Mouse (Mus musculus): ENCODE data around the gene Zbtb4. TPM values are rescaled to one million over a fixed set of nuclear protein-coding genes. Genes with fewer than 3 reads are reported as not detected.

The Zbtb4 gene
- polyA plus RNA-seq, 1 experiment from 2014 or later, result 3.6 TPM

DNA sequence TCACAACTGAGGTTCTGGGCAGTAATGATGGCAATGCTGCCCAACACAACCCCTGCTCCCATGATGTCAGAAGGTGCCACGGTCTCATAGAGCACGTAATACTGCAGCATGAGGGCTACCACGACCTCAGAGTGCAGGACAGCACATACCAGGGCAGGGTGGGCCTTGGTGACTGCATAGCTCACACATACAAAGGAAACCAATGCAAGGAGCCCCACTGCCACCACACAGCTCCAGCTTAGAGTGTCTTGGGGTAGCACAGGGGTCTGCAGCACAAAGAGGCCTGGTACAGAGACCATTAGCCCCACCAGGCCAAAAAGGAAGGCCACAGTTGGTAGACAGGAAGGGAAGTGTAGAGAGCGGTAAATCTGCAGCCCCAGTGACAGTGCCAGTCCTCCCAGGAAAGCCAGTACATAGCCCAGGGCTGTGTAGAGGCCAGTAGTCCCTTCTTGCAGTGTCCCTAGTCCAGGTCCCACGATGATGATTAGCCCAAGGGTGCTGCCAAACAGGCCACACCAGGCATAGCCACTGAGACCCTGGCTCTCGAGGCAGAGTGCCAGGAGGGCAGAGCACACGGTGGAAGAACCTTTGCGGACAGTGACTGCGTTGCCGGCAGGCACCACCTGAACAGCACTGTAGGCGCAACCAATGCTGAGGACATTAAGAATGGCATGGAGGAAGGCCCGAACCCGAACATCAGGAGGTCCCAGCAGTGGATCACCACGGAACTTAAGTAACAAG is 5.4 kb upstream of the Zbtb4 start:
- H3K4me2 ChIP-seq (ENCODE audit: low read depth, low read length), result peak overlapping the region; percentile 88
- WGBS, result 80% methylated on average over 14 of the region's 14 CpGs

DNA sequence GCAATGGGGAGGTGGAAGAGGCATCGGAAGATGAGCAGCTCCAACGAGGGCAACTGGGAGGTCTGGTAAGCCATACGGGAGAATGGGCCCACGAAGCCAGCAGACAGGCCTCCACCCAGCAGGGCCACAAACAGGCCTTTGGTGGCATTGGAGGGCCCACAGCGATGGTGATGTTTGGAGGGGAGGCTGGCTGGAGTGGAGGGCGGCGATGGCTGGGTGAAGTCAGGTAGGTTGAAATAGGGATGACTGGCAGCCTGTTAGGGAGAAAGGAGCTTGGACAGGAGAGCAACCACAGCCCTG is 4.9 kb upstream of the Zbtb4 start:
- 97% methylated on average over 7 of the region's 7 CpGs for whole genome bisulfite sequencing

More for the DNA sequence above, 5.4 kb upstream of the Zbtb4 start:
- H3K4me3 ChIP-seq (ENCODE audit: low read length), result no peak overlapping the region
- peak overlapping the region; percentile 34; the same call in 1 of the 2 replicates for H3K9ac ChIP-seq (ENCODE audit: low read length)
- no peak for ATAC-seq (replicated peaks; ENCODE audit: extremely low read depth, insufficient read depth, low FRiP score)
- no peaks in the 10 kb centered on the region for H3K27me3 ChIP-seq (ENCODE audit: control insufficient read depth, insufficient read depth, low read length)
- H3K9me3 ChIP-seq (replicated peaks; ENCODE audit: control insufficient read depth, low read length), result no peaks in the 10 kb centered on the region
- H3K4me1 ChIP-seq (ENCODE audit: control insufficient read depth, insufficient read depth, low read length), result peaks cover 33% of the 10 kb centered on the region
- H3K36me3 ChIP-seq (ENCODE audit: control insufficient read depth, insufficient read depth), result no peaks in the 10 kb centered on the region
- H3K27ac ChIP-seq (ENCODE audit: low read length), result peak overlapping the region; percentile 99

DNA sequence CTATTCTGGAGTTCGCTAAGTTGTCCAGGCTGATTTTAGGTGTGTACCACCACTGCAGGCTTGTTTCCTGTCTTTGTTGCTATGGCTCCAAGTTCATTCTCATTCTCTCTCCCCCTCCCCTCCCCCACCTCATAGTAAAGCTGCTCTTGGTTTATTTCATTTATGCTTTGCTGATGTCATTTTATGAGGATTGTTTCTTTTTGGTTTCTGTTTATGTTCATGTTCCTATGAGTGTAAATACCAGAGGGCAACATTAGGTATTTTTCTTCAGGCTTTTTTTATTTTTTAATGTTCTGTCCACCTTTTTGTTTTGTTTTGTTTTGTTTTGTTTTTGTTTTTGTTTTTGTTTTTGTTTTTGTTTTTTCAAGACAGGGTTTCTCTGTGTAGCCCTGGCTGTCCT is 3.8 kb upstream of the Zbtb4 start, which contains the start of gene Slc35g3:
Slc35g3 (minus strand) TSS at position 101 of the 400 bp plus-strand sequence.
- no peak within 1 kb of the TSS for H3K27ac ChIP-seq (ENCODE audit: low read length)

More for the DNA sequence above, 4.9 kb upstream of the Zbtb4 start:
- no peaks in the 10 kb centered on the region for H3K27me3 ChIP-seq (ENCODE audit: control insufficient read depth, insufficient read depth, low read length)
- peaks cover 30% of the 10 kb centered on the region for H3K4me1 ChIP-seq (ENCODE audit: control insufficient read depth, insufficient read depth, low read length)
- no peak for ATAC-seq (replicated peaks; ENCODE audit: extremely low read depth, insufficient read depth, low FRiP score)
- no peak overlapping the region for H3K4me2 ChIP-seq (ENCODE audit: low read depth, low read length)
- no peak overlapping the region for H3K27ac ChIP-seq (ENCODE audit: low read length)
- H3K4me3 ChIP-seq (ENCODE audit: low read length), result no peak overlapping the region
- no peak overlapping the region for H3K9ac ChIP-seq (ENCODE audit: low read length)
- H3K9me3 ChIP-seq (replicated peaks; ENCODE audit: control insufficient read depth, low read length), result no peaks in the 10 kb centered on the region
- no peaks in the 10 kb centered on the region for H3K36me3 ChIP-seq (ENCODE audit: control insufficient read depth, insufficient read depth)

DNA sequence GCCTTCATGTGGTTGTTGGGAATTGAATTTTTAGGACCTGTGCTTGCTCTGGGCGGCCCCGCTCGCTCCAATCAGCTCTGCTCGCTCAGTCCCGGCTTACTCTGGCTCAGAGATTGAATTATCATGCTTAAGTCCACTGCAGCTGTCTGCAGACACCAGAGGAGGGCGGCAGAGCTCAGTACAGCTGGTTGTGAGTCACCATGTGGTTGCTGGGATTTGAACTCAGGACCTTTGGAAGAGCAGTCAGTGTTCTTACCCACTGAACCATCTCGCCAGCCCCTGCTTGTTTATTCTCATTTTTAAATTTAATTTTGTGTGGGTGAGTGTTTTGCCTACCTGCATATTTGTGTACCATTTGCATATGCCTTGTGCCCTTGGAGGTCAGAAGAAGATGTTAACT is 2.2 kb upstream of the Zbtb4 start:
- Histone ChIP-seq H3K4me3 (ENCODE audit: low read length) (no peak overlapping the region), H3K27ac (ENCODE audit: low read length) (no peak overlapping the region), H3K27me3 (ENCODE audit: control insufficient read depth, insufficient read depth, low read length) (no peaks in the 10 kb centered on the region), H3K9me3 (replicated peaks; ENCODE audit: control insufficient read depth, low read length) (no peaks in the 10 kb centered on the region), H3K4me1 (ENCODE audit: control insufficient read depth, insufficient read depth, low read length) (peaks cover 21% of the 10 kb centered on the region), H3K9ac (ENCODE audit: low read length) (no peak overlapping the region), H3K4me2 (ENCODE audit: low read depth, low read length) (no peak overlapping the region), H3K36me3 (ENCODE audit: control insufficient read depth, insufficient read depth) (no peaks in the 10 kb centered on the region)
- ATAC-seq (replicated peaks; ENCODE audit: extremely low read depth, insufficient read depth, low FRiP score), result no peak
- WGBS, result 74% methylated on average over 7 of the region's 7 CpGs

More for the DNA sequence above, 3.8 kb upstream of the Zbtb4 start, which contains the start of gene Slc35g3:
- H3K27me3 ChIP-seq (ENCODE audit: control insufficient read depth, insufficient read depth, low read length), result no peaks in the 10 kb centered on the region
- no peaks in the 10 kb centered on the region for H3K9me3 ChIP-seq (replicated peaks; ENCODE audit: control insufficient read depth, low read length)
- H3K36me3 ChIP-seq (ENCODE audit: control insufficient read depth, insufficient read depth), result no peaks in the 10 kb centered on the region
- H3K4me1 ChIP-seq (ENCODE audit: control insufficient read depth, insufficient read depth, low read length), result peaks cover 27% of the 10 kb centered on the region
- H3K4me3 ChIP-seq (ENCODE audit: low read length), result no peak within 1 kb of the TSS
- no peak within 1 kb of the TSS for H3K4me2 ChIP-seq (ENCODE audit: low read depth, low read length)
- 61% methylated on average over 1 of the region's 1 CpGs for WGBS
- H3K9ac ChIP-seq (ENCODE audit: low read length), result no peak within 1 kb of the TSS
- no peak for ATAC-seq (replicated peaks; ENCODE audit: extremely low read depth, insufficient read depth, low FRiP score)

DNA sequence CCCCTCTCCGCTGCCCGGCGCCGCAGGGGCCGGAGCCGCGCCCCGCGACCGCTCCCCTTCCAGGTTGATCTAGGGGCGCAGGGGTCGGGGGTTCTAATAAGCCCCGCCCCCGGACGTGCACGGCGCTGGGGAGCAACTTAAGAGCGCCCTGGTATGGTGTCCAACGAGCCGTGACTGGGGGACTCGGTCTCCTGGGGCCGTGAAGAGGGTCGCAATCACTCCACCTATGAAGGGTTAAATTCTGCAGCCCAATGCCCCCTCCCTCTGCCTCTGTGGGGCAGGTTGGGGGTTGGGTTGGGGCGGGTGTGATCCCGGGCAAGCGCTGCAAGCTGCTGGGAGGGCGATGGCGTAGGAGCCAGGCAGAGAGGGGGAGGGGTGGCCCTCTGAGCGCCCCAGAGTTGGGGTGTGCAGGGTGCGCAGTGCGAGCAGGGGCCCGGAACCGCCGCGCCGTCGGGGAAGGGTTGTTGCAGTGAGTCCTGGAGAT is 456 bp downstream of the Zbtb4 start:
- H3K9ac ChIP-seq (ENCODE audit: low read length), result peak overlapping the region; percentile 98
- H3K4me1 ChIP-seq (ENCODE audit: control insufficient read depth, insufficient read depth, low read length), result peaks cover 10% of the 10 kb centered on the region; the same call in 1 of the 2 replicates
- ATAC-seq (replicated peaks; ENCODE audit: extremely low read depth, insufficient read depth, low FRiP score), result peak; percentile 86
- no peaks in the 10 kb centered on the region for H3K27me3 ChIP-seq (ENCODE audit: control insufficient read depth, insufficient read depth, low read length)
- peak overlapping the region; percentile 95 for H3K4me3 ChIP-seq (ENCODE audit: low read length)
- peak overlapping the region; percentile 93 for H3K27ac ChIP-seq (ENCODE audit: low read length)
- no peaks in the 10 kb centered on the region for H3K36me3 ChIP-seq (ENCODE audit: control insufficient read depth, insufficient read depth)
- no peaks in the 10 kb centered on the region for H3K9me3 ChIP-seq (replicated peaks; ENCODE audit: control insufficient read depth, low read length)
- H3K4me2 ChIP-seq (ENCODE audit: low read depth, low read length), result peak overlapping the region; percentile 77
- 1% methylated on average over 37 of the region's 37 CpGs for WGBS

DNA sequence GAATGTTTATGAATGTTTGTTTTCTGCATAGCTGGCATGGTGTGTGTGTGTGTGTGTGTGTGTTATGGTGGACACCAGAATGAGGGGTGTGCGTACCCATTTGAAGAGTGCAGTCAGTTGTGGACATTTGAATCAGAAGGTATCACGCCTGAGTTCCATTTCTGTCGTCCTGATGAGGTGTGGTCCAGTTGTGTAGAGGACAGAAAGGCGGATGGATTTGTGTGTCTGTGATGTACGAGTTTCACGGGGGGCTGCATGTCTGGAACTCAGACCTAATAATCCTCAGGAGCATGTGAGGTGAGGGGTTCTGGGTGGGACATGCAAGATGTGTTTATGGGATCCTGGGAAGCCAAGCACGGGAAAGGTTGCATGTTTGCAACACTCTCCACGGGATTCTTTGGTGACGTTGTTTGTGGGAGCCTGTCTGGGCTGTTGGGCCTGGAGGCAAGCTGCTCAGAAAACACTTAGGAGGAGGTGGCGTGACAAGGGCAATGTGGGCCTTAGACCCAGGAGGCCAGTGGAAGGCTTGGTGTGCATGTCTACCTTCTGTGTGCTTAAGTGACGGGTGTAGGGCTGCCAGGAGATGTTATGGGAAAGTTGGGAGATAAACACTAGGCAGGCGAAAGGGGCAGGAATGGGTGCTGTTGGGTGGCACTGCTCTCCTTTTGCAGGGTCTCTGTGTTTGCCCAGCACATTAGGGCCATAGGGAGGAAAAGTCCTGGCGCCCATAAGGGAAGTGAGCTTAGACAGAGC is 1.3 kb downstream of the Zbtb4 start:
- WGBS, result 46% methylated on average over 13 of the region's 13 CpGs
- ATAC-seq (replicated peaks; ENCODE audit: extremely low read depth, insufficient read depth, low FRiP score), result no peak
- Histone ChIP-seq H3K27me3 (ENCODE audit: control insufficient read depth, insufficient read depth, low read length) (no peaks in the 10 kb centered on the region), H3K4me3 (ENCODE audit: low read length) (peak overlapping the region; percentile 95), H3K27ac (ENCODE audit: low read length) (peak overlapping the region; percentile 93), H3K36me3 (ENCODE audit: control insufficient read depth, insufficient read depth) (no peaks in the 10 kb centered on the region), H3K4me2 (ENCODE audit: low read depth, low read length) (peak overlapping the region; percentile 77), H3K9me3 (replicated peaks; ENCODE audit: control insufficient read depth, low read length) (no peaks in the 10 kb centered on the region), H3K4me1 (ENCODE audit: control insufficient read depth, insufficient read depth, low read length) (peaks cover 10% of the 10 kb centered on the region; the same call in 1 of the 2 replicates), H3K9ac (ENCODE audit: low read length) (peak overlapping the region; percentile 98)

DNA sequence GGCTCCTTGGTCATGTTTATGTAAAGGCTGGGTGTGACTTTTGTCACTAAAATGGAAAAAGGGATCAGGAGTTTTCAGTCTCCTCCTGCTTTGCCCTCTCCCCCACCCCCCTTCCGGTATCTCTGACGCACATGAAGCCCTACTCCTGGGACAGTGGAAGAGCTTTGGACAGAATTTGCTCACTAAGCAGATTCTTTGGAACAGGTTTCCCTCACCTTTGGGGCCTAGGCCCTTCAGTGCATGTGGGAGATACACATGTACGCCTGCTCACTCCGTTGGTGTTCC is 1.9 kb downstream of the Zbtb4 start:
- Histone ChIP-seq H3K9me3 (replicated peaks; ENCODE audit: control insufficient read depth, low read length) (no peaks in the 10 kb centered on the region), H3K9ac (ENCODE audit: low read length) (no peak overlapping the region), H3K27me3 (ENCODE audit: control insufficient read depth, insufficient read depth, low read length) (no peaks in the 10 kb centered on the region), H3K36me3 (ENCODE audit: control insufficient read depth, insufficient read depth) (no peaks in the 10 kb centered on the region), H3K27ac (ENCODE audit: low read length) (no peak overlapping the region; the same call in 1 of the 2 replicates), H3K4me2 (ENCODE audit: low read depth, low read length) (peak overlapping the region; percentile 77), H3K4me3 (ENCODE audit: low read length) (no peak overlapping the region; the same call in 1 of the 2 replicates), H3K4me1 (ENCODE audit: control insufficient read depth, insufficient read depth, low read length) (peaks cover 10% of the 10 kb centered on the region; the same call in 1 of the 2 replicates)
- 53% methylated on average over 4 of the region's 4 CpGs for WGBS
- no peak for ATAC-seq (replicated peaks; ENCODE audit: extremely low read depth, insufficient read depth, low FRiP score)

DNA sequence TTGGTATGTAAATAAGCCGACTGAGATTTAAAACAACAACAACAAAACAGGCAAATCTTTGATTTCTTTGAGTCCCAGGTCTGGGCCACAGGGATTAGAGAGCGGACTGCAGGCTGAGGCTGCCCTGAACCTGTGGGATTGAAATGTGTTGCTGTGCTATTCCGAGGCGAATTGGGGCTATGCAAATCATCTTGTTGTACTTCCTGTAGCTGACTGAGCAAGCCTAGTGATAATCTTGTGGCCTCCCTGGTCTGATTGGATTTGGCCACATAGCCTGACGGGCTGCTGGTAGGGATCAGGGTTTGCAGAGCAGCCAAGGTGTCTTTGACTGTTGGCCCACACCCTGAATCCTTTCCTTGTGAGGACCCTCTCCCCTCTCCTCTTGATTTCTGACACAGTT is 9.2 kb downstream of the Zbtb4 start:
- no peak for ATAC-seq (replicated peaks; ENCODE audit: extremely low read depth, insufficient read depth, low FRiP score)
- no peaks in the 10 kb centered on the region for H3K9me3 ChIP-seq (replicated peaks; ENCODE audit: control insufficient read depth, low read length)
- no peaks in the 10 kb centered on the region for H3K27me3 ChIP-seq (ENCODE audit: control insufficient read depth, insufficient read depth, low read length)
- H3K9ac ChIP-seq (ENCODE audit: low read length), result no peak overlapping the region
- H3K4me1 ChIP-seq (ENCODE audit: control insufficient read depth, insufficient read depth, low read length), result peaks cover 9% of the 10 kb centered on the region
- no peak overlapping the region for H3K27ac ChIP-seq (ENCODE audit: low read length)
- no peak overlapping the region for H3K4me2 ChIP-seq (ENCODE audit: low read depth, low read length)
- H3K36me3 ChIP-seq (ENCODE audit: control insufficient read depth, insufficient read depth), result no peaks in the 10 kb centered on the region; the same call in 1 of the 2 replicates
- 60% methylated on average over 5 of the region's 5 CpGs for WGBS
- no peak overlapping the region for H3K4me3 ChIP-seq (ENCODE audit: low read length)

DNA sequence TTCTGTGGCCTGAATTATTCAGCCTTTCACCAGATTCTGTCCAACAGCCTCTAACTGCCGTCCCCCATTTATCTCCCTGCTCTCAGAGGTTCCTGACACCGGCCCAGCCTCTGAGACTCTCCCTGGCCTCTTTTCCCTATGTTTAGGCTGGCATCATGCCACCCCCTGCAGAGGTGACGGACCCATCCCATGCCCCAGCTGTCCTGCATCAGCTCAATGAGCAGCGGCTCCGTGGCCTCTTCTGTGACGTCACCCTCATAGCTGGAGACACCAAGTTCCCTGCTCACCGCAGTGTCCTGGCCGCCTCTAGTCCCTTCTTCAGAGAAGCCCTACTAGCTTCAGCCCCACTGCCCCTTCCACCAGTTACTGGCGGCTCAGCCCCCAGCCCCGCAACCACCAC is 10.0 kb downstream of the Zbtb4 start:
- no peak overlapping the region for H3K9ac ChIP-seq (ENCODE audit: low read length)
- 61% methylated on average over 10 of the region's 10 CpGs for WGBS

More for the DNA sequence above, 10.0 kb downstream of the Zbtb4 start:
- no peaks in the 10 kb centered on the region for H3K27me3 ChIP-seq (ENCODE audit: control insufficient read depth, insufficient read depth, low read length)
- H3K4me3 ChIP-seq (ENCODE audit: low read length), result no peak overlapping the region
- peaks cover 9% of the 10 kb centered on the region for H3K4me1 ChIP-seq (ENCODE audit: control insufficient read depth, insufficient read depth, low read length)
- no peak overlapping the region for H3K4me2 ChIP-seq (ENCODE audit: low read depth, low read length)
- ATAC-seq (replicated peaks; ENCODE audit: extremely low read depth, insufficient read depth, low FRiP score), result no peak
- H3K36me3 ChIP-seq (ENCODE audit: control insufficient read depth, insufficient read depth), result no peaks in the 10 kb centered on the region; the same call in 1 of the 2 replicates
- no peaks in the 10 kb centered on the region for H3K9me3 ChIP-seq (replicated peaks; ENCODE audit: control insufficient read depth, low read length)
- no peak overlapping the region for H3K27ac ChIP-seq (ENCODE audit: low read length)
